Mouse (Mus musculus): ENCODE data around the gene Ndufa12. TPM values are rescaled to one million over a fixed set of nuclear protein-coding genes. Genes with fewer than 3 reads are reported as not detected.

The Ndufa12 gene
- polyA plus RNA-seq, 1 experiment from 2014 or later: 612 TPM

GRCm38 (mm10) chr10:94249575-94250456, 51.3 kb downstream of the Ndufa12 start:
- Histone ChIP-seq H3K4me3 (peak overlapping the region; percentile 25; the same call in 1 of the 2 replicates), H3K36me3 (no peaks in the 10 kb centered on the region), H3K27ac (peak overlapping the region; percentile 83), H3K27me3 (ENCODE audit: insufficient read depth, poor library complexity, severe bottlenecking) (no peaks in the 10 kb centered on the region), H3K9me3 (no peaks in the 10 kb centered on the region), H3K4me1 (peaks cover 41% of the 10 kb centered on the region)
- DNase-seq (ENCODE audit: low spot score): peak; percentile 94
- 31% methylated on average over 22 of the region's 22 CpGs for WGBS

DNA sequence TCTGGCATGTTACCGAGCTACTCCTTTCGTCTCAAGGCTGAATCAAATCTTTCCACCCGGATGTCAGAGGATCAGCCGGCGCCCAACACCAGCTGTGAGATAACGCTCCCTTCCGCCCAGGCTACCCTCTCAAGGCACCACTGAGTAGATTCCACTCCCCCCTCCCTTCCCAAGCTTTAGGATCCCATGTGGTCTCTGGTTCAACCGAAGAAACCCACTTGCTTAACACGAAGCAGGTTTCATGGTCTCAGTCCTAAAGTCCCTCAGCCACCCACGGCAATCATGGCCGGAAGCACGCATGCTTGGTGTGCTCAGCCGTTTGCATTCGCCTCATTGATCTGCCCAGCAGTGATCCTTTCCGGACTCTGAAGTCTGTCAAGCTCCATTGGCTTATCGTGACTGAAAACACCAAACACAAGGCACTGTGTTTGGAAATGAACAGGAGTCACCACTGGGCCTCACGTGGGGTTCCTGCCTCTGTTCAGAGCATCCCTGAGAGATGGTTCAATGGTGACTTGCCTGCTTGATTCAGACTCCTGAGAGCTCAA, 54.8 kb downstream of the Ndufa12 start:
- 48% methylated on average over 17 of the region's 17 CpGs for WGBS
- peak; percentile 77 for DNase-seq (ENCODE audit: low spot score)
- Histone ChIP-seq H3K4me1 (peaks cover 36% of the 10 kb centered on the region), H3K27me3 (ENCODE audit: insufficient read depth, poor library complexity, severe bottlenecking) (no peaks in the 10 kb centered on the region), H3K4me3 (no peak overlapping the region), H3K9me3 (no peaks in the 10 kb centered on the region), H3K36me3 (no peaks in the 10 kb centered on the region), H3K27ac (peak overlapping the region; percentile 42; the same call in 1 of the 2 replicates)

GRCm38 (mm10) chr10:94254766-94255165, 56.2 kb downstream of the Ndufa12 start:
- peaks cover 23% of the 10 kb centered on the region for H3K4me1 ChIP-seq
- H3K36me3 ChIP-seq: no peaks in the 10 kb centered on the region
- H3K9me3 ChIP-seq: no peaks in the 10 kb centered on the region
- no peak overlapping the region for H3K4me3 ChIP-seq
- 76% methylated on average over 3 of the region's 3 CpGs for WGBS
- no peak overlapping the region for H3K27ac ChIP-seq
- peak; percentile 55 for DNase-seq (ENCODE audit: low spot score)
- H3K27me3 ChIP-seq (ENCODE audit: insufficient read depth, poor library complexity, severe bottlenecking): no peaks in the 10 kb centered on the region

DNA sequence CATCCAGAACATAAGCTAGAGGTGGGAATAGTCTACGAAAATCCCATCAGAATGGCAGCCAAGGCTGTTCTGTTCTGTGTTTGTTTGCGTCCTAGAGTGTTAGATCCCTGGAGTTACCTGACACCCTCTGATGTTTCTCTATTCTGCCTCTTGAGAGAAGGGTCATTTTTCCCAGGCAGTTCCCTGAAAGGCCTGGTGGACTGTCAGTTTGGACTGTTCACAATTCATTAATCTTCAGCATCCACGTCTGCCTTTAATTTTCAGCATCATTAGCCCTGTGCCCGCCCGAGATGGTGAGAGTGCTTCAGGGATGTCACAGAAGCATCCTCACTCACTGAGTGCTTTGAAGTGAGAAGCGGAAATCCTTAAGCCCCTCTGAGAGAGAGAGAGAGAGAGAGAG, 57.2 kb downstream of the Ndufa12 start:
- Histone ChIP-seq H3K4me3 (no peak overlapping the region), H3K9me3 (no peaks in the 10 kb centered on the region), H3K27me3 (ENCODE audit: insufficient read depth, poor library complexity, severe bottlenecking) (no peaks in the 10 kb centered on the region), H3K36me3 (no peaks in the 10 kb centered on the region), H3K27ac (no peak overlapping the region), H3K4me1 (peaks cover 16% of the 10 kb centered on the region)
- WGBS: 65% methylated on average over 6 of the region's 6 CpGs
- DNase-seq (ENCODE audit: low spot score): peak; percentile 64

DNA sequence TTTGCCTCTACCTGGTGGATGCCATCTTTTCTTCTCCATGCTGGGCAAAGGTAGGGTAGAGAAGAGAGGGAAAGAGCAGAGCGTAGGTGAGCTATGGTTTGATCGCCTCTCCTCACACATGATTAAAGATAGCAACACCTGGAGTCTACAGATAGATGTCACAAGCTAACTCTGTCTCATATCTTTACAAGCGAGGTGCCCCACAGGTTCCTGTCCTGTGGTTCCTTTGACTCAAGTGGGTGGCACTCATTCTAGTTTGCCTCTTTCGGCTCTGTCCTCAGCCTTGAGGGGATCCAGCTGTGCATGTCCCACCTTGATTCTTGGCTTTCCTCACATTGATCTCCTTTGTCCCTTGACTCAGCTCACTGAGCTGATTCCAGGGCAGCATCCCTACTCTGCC, 58.0 kb downstream of the Ndufa12 start:
- Histone ChIP-seq H3K9me3 (no peaks in the 10 kb centered on the region), H3K4me3 (no peak overlapping the region), H3K27ac (no peak overlapping the region), H3K36me3 (no peaks in the 10 kb centered on the region), H3K4me1 (peaks cover 12% of the 10 kb centered on the region), H3K27me3 (ENCODE audit: insufficient read depth, poor library complexity, severe bottlenecking) (no peaks in the 10 kb centered on the region)
- WGBS: 85% methylated on average over 4 of the region's 4 CpGs
- no peak for DNase-seq (ENCODE audit: low spot score)

- Histone ChIP-seq H3K9me3 (no peaks in the 10 kb centered on the region), H3K36me3 (no peaks in the 10 kb centered on the region), H3K4me3 (no peak overlapping the region), H3K27me3 (ENCODE audit: insufficient read depth, poor library complexity, severe bottlenecking) (0 out of 2 replicates have a peak, but pooled peaks cover 3% of the 10 kb centered on the region), H3K27ac (no peak overlapping the region), H3K4me1 (no peaks in the 10 kb centered on the region)
- WGBS: 69% methylated on average over 1 of the region's 1 CpGs
- no peak for DNase-seq (ENCODE audit: low spot score)
Measured at GRCm38 (mm10) chr10:94260544-94260943, 62.0 kb downstream of the Ndufa12 start.

DNA sequence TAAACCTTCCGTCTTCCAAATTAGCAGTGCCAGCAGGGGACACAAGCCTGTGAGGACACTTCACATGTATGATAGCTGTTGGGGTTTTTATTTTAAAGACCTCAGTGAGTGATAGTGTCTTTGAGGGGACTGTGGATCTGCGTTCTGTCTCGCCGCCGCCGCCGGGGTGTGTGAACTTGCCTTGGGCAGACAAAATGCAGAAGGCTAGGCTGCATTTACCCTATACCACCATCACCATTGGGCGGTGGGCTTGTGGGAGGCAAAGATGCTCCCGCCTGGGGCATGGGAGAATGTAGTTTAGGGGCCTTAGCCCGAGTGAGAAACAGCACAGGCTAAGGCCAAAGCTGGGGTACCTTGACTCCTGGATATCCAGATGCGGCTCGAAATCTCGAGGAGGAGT, 64.1 kb downstream of the Ndufa12 start:
- no peak overlapping the region for H3K4me3 ChIP-seq
- no peak overlapping the region for H3K27ac ChIP-seq
- H3K4me1 ChIP-seq: no peaks in the 10 kb centered on the region
- peak; percentile 68 for DNase-seq (ENCODE audit: low spot score)
- no peaks in the 10 kb centered on the region for H3K36me3 ChIP-seq
- H3K27me3 ChIP-seq (ENCODE audit: insufficient read depth, poor library complexity, severe bottlenecking): 0 out of 2 replicates have a peak, but pooled peaks cover 3% of the 10 kb centered on the region
- 82% methylated on average over 13 of the region's 13 CpGs for WGBS
- H3K9me3 ChIP-seq: no peaks in the 10 kb centered on the region

GRCm38 (mm10) chr10:94263211-94263610, 64.7 kb downstream of the Ndufa12 start:
- Histone ChIP-seq H3K9me3 (no peaks in the 10 kb centered on the region), H3K4me3 (no peak overlapping the region), H3K36me3 (no peaks in the 10 kb centered on the region), H3K27ac (no peak overlapping the region), H3K4me1 (no peaks in the 10 kb centered on the region), H3K27me3 (ENCODE audit: insufficient read depth, poor library complexity, severe bottlenecking) (0 out of 2 replicates have a peak, but pooled peaks cover 3% of the 10 kb centered on the region)
- WGBS: 79% methylated on average over 3 of the region's 3 CpGs
- peak; percentile 30 for DNase-seq (ENCODE audit: low spot score)

- H3K9me3 ChIP-seq: no peaks in the 10 kb centered on the region; the same call in 1 of the 2 replicates
- 0 out of 2 replicates have a peak, but pooled peaks cover 3% of the 10 kb centered on the region for H3K27me3 ChIP-seq (ENCODE audit: insufficient read depth, poor library complexity, severe bottlenecking)
- H3K4me3 ChIP-seq: no peak overlapping the region
- DNase-seq (ENCODE audit: low spot score): peak; percentile 53
- 73% methylated on average over 17 of the region's 17 CpGs for WGBS
- H3K36me3 ChIP-seq: no peaks in the 10 kb centered on the region
- no peak overlapping the region for H3K27ac ChIP-seq
- H3K4me1 ChIP-seq: no peaks in the 10 kb centered on the region
Measured at GRCm38 (mm10) chr10:94265656-94266542, 67.4 kb downstream of the Ndufa12 start.

Other genes starting within 250 kb of the Ndufa12 start
- gene Vezt, start 162.9 kb upstream of the Ndufa12 start, polyA plus RNA-seq (2016; fragmentation: Nextera tagmentation; extraction: Ambion mirVana): 20.6 and 26.3 TPM in 2 replicates
- gene Fgd6, start 162.7 kb upstream of the Ndufa12 start, polyA plus RNA-seq (2016; fragmentation: Nextera tagmentation; extraction: Ambion mirVana): 2.9 and 4.5 TPM in 2 replicates
- 8.8 and 9.3 TPM in 2 replicates for gene Nr2c1, start 50.7 kb upstream of the Ndufa12 start, polyA plus RNA-seq (2016; fragmentation: Nextera tagmentation; extraction: Ambion mirVana)
- not detected in 2 replicates for gene Gm4792, start 100.0 kb downstream of the Ndufa12 start, polyA plus RNA-seq (2016; fragmentation: Nextera tagmentation; extraction: Ambion mirVana)
- 9.8 and 12.2 TPM in 2 replicates for gene Tmcc3, start 113.2 kb downstream of the Ndufa12 start, polyA plus RNA-seq (2016; fragmentation: Nextera tagmentation; extraction: Ambion mirVana)